Mouse (Mus musculus) erythroblast, embryonic 14.5 days (primary cell): ENCODE data around the gene Slc37a1.

Source experiments
- GATA1 ChIP-seq: IDR thresholded peaks from 2 replicates; pipeline ENCODE4 v1.6.1; 2012; ENCODE audit warnings: low read length, inconsistent platforms, mixed read lengths
- TAL1 ChIP-seq: IDR thresholded peaks from 3 replicates; pipeline ENCODE4 v1.6.1; 2012; ENCODE audit warnings: low read length, inconsistent platforms, mixed read lengths

GRCm38 (mm10) chr17:31323379-31323778 is 36.8 kb downstream of the Slc37a1 start:
- TF ChIP-seq GATA1 (no peak), TAL1 (no peak)
